Mouse (Mus musculus) frontal cortex, postnatal 36 days (tissue): ENCODE data around the gene Cwc15.
"Not testable (repeated sequence)": the region's sequence is repeated elsewhere in the genome, so short reads cannot be mapped to it uniquely, and the experiment has no call there.

Experiments used
- DNase-seq, 2 experiments: peaks; one replicate each; pipeline ENCODE4 v3.0.0; 2022; ENCODE audit warnings: low spot score in 2 of 2

Gene Cwc15

DNA sequence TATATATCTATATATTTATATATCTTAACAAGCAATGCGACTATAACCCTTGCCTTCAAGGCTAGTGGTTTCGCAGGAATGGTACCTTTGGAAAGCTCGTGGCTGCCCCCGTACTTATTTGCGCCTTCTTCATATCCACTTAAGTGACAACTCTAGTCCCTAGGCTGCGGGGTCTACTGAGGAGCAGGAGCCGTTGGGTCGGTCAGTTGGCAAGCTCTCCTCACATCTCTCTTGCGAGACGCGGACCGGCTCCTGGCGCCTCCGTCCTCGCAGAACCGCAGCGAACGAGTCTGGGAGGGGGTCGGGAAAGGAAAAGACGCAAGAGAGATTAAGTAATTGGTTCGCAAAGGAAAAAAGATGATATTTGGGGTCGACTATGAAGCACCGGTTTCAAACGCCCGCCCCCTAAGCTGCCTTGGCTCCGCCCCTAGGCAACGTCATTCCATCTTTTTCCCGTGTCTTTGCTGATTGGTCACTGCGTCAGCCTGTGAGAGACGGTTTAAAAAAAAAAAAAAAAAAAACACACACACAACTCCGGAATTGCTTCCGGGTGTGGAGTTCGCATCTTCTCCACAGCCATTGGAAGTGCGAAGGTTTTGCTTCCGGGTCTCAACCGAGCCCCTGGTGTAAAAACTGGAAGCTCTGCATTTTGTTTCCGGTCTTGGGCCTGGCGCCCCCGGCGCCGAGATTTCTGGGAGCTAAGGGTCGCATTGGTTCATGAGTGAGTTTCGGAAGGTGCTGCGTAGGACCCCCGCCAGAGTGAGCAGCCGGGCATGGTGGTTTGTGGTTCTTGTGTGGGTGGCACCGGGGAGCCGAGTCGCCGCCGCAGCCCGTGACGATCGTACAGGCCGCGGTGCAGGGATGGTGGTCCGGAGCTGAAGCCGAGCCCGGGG, at the start of gene Cwc15, which contains the start of gene Kdm4d:
Cwc15 (plus strand) TSS at position 595 of the 893 bp plus-strand sequence.
Kdm4d (minus strand) TSS at position 460 of the 893 bp plus-strand sequence.
- DNase-seq, result peak; percentile 92 to 95

- not testable (repeated sequence) for DNase-seq
Observed at GRCm38 (mm10) chr9:14451120-14451519, 49.3 kb upstream of the Cwc15 start.

- DNase-seq, result no peak
Observed at GRCm38 (mm10) chr9:14456320-14456719, 44.1 kb upstream of the Cwc15 start.

DNA sequence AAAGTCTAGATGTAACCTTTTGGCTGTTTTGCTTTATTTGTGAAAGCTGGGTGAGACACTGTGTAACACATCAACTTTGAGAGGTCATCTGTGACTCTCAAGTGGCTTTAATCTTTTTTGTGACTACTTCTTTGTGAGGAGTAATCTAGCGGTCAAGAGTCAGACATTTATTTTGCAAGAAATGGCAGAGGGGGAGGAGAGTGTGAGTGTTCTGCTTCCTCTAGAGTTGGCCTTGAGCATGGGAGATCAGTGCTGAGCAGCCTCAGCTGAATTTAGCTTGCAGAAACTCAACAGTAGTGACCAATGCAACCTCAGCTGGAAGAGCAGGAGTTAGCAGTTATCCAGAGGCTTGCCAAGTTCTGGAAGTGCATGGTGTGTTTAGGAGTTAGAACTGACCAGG, 37.9 kb upstream of the Cwc15 start:
- DNase-seq, result not testable (repeated sequence)

GRCm38 (mm10) chr9:14463668-14464067, 36.7 kb upstream of the Cwc15 start:
- not testable (repeated sequence) for DNase-seq

DNA sequence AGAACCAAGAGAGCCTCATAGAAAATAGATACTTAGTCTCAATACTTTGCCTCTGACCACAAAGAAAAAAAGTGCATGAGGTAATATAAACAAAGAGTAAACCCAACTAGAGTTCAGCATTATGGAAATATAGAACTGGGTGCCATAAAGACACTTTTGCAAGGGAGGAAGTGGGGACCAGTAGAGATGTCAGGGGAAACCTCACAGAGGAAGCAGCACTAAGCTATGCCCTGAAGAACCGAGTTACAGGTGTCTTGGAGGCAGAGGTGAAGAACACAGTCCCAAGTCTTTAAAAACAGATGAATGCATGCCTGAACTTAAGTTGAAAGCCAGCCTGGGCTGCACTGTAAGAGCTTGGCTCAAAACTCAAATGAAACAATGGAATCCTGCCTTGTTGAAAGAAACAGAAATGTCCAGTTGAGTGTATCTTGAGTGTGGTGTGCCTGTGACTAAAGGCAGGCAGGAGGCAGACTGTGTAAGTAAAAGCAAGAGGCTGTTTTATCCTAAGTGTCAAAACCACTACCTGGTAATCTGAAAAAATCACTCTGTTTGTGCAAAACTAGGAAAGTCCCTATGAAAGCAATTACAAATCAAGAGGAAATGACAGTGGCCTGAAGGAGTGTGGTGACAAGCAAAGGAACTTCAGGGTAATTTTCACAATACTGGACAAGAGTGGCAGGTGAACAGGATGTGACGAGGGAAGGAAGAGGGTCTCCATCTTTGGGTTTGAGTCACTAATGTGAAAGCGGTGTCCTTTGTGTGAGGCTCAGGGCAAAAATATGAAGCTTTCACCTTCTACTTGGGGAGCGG, 1.3 kb upstream of the Cwc15 start:
- no peak for DNase-seq

DNA sequence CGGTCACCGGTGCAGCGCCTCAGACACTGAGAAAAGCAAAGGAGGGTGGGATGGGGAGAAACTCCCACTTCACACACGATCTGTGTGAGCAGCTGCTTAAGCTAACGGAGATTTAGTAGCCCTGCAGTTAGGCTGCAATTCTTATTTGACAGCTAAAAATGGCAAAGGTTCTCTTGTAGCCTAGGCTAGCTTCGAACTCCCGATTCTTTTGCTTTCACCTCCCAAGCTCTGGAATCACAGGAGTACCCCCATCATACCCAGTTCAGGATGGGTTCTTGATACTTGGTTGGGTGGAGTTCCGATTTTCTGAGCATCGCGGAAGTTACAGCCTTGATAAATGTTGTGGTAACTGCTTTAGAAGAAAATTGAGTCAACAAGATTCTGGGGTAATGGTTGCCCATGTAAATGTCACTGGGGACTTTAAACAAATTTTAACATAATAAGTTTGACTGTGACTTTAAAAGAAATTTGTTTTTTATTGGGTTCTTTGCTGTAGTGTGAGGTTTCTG, 553 bp downstream of the Cwc15 start:
- no peak for DNase-seq

GRCm38 (mm10) chr9:14512633-14513445, 12.4 kb downstream of the Cwc15 start:
- DNase-seq, result peak; percentile 35 to 55

DNA sequence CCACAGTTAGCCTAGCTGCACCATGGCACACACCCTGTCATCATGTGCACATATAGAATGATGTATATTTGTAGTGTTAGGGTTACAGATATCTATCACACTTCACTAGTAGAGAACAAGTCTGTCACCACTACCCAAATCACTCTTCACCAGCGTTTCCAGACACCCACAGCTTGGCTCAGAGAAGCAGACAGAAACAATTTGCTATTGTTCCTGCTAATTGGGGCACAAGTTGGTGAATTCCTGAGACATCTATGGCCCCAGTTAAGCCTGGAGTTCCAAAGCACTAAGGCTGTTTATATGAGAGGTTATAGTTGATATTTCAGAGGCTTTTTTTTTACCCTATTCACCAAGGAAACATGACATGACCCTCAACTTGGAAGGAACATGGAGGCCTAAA, 16.9 kb downstream of the Cwc15 start:
- no peak for DNase-seq

DNA sequence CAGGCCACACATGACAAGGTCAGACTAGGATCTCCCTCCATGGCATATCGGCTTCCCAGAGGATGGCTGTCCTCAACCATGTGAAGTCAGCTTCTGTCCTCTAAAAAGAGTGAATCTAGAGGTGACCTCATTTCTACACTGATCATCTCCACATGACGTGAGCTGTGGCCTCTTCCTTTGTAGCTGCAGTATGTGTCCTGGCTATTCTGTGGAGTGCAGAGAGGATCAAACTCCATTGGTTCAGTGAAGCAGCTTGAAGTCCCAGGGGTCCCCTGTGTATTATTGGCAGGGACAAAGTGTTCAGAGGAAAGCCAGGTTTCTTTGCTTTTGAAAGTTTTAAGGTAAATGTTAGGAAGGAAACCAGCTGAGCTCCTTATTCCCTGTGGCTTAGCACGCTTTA, 17.7 kb downstream of the Cwc15 start:
- no peak for DNase-seq

DNA sequence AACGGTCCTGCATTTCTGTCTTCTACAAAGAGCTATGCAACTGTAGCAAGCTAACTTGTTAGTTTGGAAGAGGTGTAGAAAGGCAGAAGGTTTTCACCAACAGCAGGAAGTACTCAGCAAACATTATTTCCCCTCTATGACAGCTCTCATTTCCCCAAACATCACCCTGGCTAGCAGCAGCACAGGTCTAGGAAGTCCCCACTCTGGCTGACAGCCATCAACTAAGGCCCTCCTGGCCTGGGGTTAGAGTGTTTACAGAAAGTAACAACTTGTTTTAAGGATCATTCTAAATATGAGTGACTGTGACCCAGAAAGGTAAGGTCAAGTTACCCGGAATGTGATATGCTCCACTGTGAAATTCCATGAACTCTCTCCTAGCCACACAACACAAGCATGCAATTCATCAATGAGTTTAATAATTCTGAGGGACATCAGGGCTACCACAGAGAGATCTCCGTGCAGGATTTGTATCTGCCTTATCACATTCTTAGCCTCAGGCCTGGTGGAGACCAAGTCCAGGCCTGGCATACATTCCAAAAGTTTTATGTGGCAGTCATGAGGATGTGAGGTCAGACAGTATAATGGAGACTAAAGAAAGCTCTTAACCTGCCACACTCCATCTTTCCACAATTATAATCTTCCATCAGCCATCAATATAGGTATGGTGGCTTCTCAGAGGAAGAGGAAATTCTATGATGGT, 20.7 kb downstream of the Cwc15 start:
- no peak for DNase-seq

- no peak for DNase-seq
Observed at GRCm38 (mm10) chr9:14521695-14522094, 21.3 kb downstream of the Cwc15 start.

GRCm38 (mm10) chr9:14523408-14524043, 23.1 kb downstream of the Cwc15 start:
- DNase-seq, result peak; percentile 78 to 84

GRCm38 (mm10) chr9:14530004-14530403, 29.6 kb downstream of the Cwc15 start:
- no peak for DNase-seq

GRCm38 (mm10) chr9:14532283-14532682, 31.9 kb downstream of the Cwc15 start:
- no peak for DNase-seq

DNA sequence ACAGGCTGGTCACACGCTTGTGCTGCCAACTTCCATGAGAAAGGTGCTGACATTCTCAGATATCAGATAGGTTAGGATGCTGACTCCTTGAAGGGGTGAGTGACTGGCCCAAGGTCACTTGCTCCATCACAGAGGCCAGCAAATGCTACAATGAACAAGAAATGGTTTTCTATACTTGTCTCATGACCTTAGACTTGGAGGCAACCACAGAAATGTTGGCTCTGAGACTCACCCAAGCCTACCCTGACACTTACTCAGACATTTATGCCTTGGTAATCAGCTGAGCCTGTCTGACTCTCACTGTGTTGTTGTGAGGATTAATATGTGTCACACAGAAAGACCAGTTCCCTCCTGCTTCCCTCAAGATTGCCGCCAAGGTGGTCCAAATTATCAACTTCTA, 33.2 kb downstream of the Cwc15 start:
- no peak for DNase-seq

DNA sequence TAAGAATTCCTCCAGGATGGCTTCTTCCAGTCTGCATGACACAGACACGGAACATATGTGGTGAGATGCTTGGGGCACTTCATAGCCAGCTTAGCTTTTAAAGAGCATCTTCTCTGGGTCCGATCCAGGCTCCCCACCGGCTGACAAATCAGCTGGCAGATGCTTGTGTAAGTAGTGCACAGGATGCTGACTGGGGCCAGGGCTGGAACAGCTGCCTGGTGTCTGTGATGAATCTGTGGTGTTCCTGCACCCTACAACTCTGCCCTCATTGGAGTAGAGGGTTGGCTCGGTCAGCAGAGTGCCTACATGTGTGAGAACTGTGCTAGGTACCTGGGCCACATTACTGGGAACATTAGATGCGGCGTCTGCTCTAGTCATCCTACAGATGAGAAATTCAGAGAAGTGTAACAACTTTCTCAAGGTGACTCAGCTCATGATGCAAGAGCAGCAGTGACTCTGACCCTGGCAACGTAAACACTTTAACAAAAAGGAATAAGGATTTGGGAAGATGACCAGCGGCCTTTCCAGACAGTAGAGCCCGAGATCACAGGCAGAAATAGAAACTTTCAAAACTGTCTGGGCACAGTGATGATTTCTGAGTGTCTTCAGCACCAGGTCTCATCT, 34.5 kb downstream of the Cwc15 start:
- no peak for DNase-seq

DNA sequence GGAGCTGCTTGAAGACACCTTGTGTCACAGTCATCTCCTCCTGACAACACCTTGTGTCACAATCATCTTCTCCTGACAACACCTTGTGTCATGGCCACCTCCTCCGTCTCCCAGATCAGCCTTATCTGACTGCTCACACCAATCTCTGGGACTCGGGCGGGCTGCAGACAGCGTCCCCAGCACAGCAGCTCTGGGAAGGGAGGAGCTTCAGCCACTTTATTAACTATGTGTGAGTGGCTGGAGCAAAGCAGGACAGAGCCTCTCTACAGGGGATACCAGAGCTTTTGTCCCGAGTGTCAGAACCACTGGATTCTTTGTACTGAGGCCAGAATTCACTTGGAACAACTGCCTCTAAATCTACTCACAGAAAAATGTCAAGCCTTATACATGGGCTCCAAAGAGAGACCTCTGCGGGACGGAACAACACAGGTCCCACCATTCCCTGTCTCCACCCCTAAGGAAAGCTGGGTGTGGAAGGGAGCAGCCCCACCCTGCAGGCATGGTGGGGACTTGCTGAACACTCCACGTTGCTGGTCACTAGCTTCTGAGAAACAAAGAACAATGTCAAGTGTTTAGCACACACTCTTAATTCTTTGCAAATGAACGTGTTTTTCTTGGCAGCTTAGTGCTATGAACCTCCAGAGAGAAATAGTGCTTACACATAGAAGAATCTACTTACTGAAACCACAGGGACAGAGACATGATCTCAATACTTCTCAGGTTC, 43.8 kb downstream of the Cwc15 start:
- DNase-seq, result no peak
